11 mouse cellular contexts compared by ENCODE assay signal in the genomic region with DNA sequence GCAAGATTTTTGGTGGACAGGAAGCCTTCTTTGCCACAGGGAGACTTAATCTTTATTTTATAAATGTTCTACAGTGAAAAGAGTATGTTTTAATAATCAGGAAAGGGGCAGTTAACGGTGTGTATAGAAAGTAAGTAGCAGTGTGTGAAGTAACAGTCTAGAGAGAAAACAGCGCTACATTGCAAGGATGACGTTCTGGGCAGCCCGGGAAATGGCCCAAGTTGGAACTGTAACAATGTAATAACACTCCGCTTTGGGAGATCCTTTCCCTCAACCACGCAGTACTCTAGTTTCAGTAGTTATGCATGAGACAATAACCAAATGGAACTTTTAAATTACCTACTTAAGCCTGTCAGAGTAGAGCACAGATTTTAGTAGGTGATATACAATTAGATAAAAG.
DNase-seq lines count a peak whose midpoint lies in the region; ATAC-seq lines count a peak whose summit lies in the region.
"Had no signal": no experiment of that assay in that cellular context is flagged by ENCODE, and none has a peak within 500 bp of the region (broad histone marks: within the 10 kb centered on the region; RNA-seq: fewer than 3 reads in every experiment).

No protein-coding gene starts in this region.

- peak; percentile 31; the same call in 1 of the 2 replicates for ATAC-seq in limb, embryonic 15.5 days (ENCODE audit: insufficient number of reproducible peaks, low FRiP score, low TSS enrichment, low read depth)
- no peak for ATAC-seq in intestine, embryonic 16.5 days

- H3K4me2 ChIP-seq in limb, embryonic 15.5 days = peak overlapping the region; percentile 24
- H3K4me2 ChIP-seq in intestine, embryonic 16.5 days (ENCODE audit: low read depth, low read length) = no peak overlapping the region
- H3K4me2 ChIP-seq: hindbrain, embryonic 14.5 days had no signal

- H3K4me1 ChIP-seq in limb, embryonic 15.5 days = peaks cover 4% of the 10 kb centered on the region
- H3K4me1 ChIP-seq in intestine, embryonic 16.5 days (ENCODE audit: control insufficient read depth, insufficient read depth, low read length) = peaks cover 9% of the 10 kb centered on the region; the same call in 1 of the 2 replicates

- no peaks in the 10 kb centered on the region for H3K27me3 ChIP-seq in limb, embryonic 15.5 days
- H3K27me3 ChIP-seq in intestine, embryonic 16.5 days (replicated peaks; ENCODE audit: control insufficient read depth, insufficient read depth, low read length) = no peaks in the 10 kb centered on the region

- no peaks in the 10 kb centered on the region for H3K9me3 ChIP-seq in limb, embryonic 15.5 days
- no peaks in the 10 kb centered on the region for H3K9me3 ChIP-seq in intestine, embryonic 16.5 days (ENCODE audit: control insufficient read depth, low read length)

- H3K4me3 ChIP-seq in limb, embryonic 15.5 days = no peak overlapping the region
- no peak overlapping the region for H3K4me3 ChIP-seq in intestine, embryonic 16.5 days (ENCODE audit: low read length)
- H3K4me3 ChIP-seq: layer of hippocampus, adult 2 months had no signal

- peak overlapping the region; percentile 43; the same call in 1 of the 2 replicates for H3K27ac ChIP-seq in limb, embryonic 15.5 days
- H3K27ac ChIP-seq in intestine, embryonic 16.5 days (ENCODE audit: low read length) = no peak overlapping the region
- H3K27ac ChIP-seq: hindbrain, embryonic 14.5 days; layer of hippocampus, adult 2 months; liver, embryonic 14.5 days had no signal

- DNase-seq in heart, adult 11 months = peak; percentile 80
- DNase-seq in heart, adult 8-10 months (ENCODE audit: low spot score) = no peak
- DNase-seq in lung, postnatal 14 days = peak; percentile 10
- no peak for DNase-seq in lung, postnatal 25 days (ENCODE audit: low spot score)
- peak; percentile 70 for DNase-seq in adipocyte (ENCODE audit: low spot score)
- no peak for DNase-seq in right cerebral cortex, postnatal 10 days (ENCODE audit: low spot score in 2 of 2)

- H3K36me3 ChIP-seq in limb, embryonic 15.5 days = no peaks in the 10 kb centered on the region
- H3K36me3 ChIP-seq in intestine, embryonic 16.5 days (ENCODE audit: control insufficient read depth, insufficient read depth, low read length) = no peaks in the 10 kb centered on the region

- WGBS in limb, embryonic 15.5 days = 22% methylated on average over 6 of the region's 6 CpGs
- 53% methylated on average over 6 of the region's 6 CpGs for WGBS in intestine, embryonic 16.5 days

- H3K9ac ChIP-seq in limb, embryonic 15.5 days = no peak overlapping the region
- H3K9ac ChIP-seq in intestine, embryonic 16.5 days (ENCODE audit: low read depth, low read length) = no peak overlapping the region
- H3K9ac ChIP-seq: hindbrain, embryonic 14.5 days; liver, embryonic 14.5 days had no signal

Comparison
In these comparisons a context has a peak if more than half of its experiments do, and no peak if none do; other contexts are left out.
1. DNase-seq: peak in heart, adult 11 months (single experiment), lung, postnatal 14 days (single experiment) and adipocyte (single experiment); none in heart, adult 8-10 months (single experiment), lung, postnatal 25 days (single experiment) and right cerebral cortex, postnatal 10 days (0 of 2).